Mouse (Mus musculus): ENCODE measurements around the gene Lgalsl.

Lgalsl gene

GRCm38 (mm10) chr11:20782620-20783019 is 48.2 kb downstream of the Lgalsl start:
- no peak for DNase-seq (ENCODE audit: low spot score)

GRCm38 (mm10) chr11:20780312-20780711 is 50.5 kb downstream of the Lgalsl start:
- DNase-seq (ENCODE audit: low spot score) = no peak

GRCm38 (mm10) chr11:20778861-20779563 is 51.8 kb downstream of the Lgalsl start:
- DNase-seq (ENCODE audit: low spot score) = no peak

GRCm38 (mm10) chr11:20778298-20778697 is 52.6 kb downstream of the Lgalsl start:
- DNase-seq (ENCODE audit: low spot score) = no peak

GRCm38 (mm10) chr11:20776668-20777067 is 54.2 kb downstream of the Lgalsl start:
- DNase-seq (ENCODE audit: low spot score) = no peak

All from embryo, embryonic 10.5 days (tissue).